Mouse (Mus musculus) neural tube, embryonic 14.5 days (tissue): Measurements from ENCODE around the gene Kbtbd12. TPM values are rescaled to one million over a fixed set of nuclear protein-coding genes. Genes with fewer than 3 reads are reported as not detected.

Source experiments
- ATAC-seq: fragments of 200-750 bp; cut with Nextera tagmentation; 2 replicates; pipeline ENCODE4 v1.8.0; 2017; ENCODE audit warnings: low read depth, mild to moderate bottlenecking, moderate TSS enrichment, moderate library complexity
- H3K27ac ChIP-seq: fragments of 300-500 bp; sonication (generic); 2 replicates; pipeline ENCODE4 v1.5.1; 2014; ENCODE audit warnings: low read depth, mild to moderate bottlenecking, control low read depth, low read length, moderate library complexity, mixed read lengths
- H3K27me3 ChIP-seq: fragments of 300-500 bp; sonication (generic); 2 replicates; pipeline ENCODE4 v1.6.1; 2014; ENCODE audit warnings: low read length; ENCODE audit not compliant: control insufficient read depth, insufficient read depth
- H3K36me3 ChIP-seq: fragments of 300-500 bp; sonication (generic); 2 replicates; pipeline ENCODE4 v1.6.1; 2014; ENCODE audit warnings: low read length, mixed read lengths; ENCODE audit not compliant: control insufficient read depth, insufficient read depth
- H3K4me1 ChIP-seq: fragments of 300-500 bp; sonication (generic); 2 replicates; pipeline ENCODE4 v1.6.1; 2014; ENCODE audit warnings: low read length; ENCODE audit not compliant: control insufficient read depth, insufficient read depth
- H3K4me2 ChIP-seq: fragments of 300-500 bp; sonication (generic); 2 replicates; pipeline ENCODE4 v1.6.1; 2014; ENCODE audit warnings: mild to moderate bottlenecking, low read depth, low read length, control low read depth
- H3K4me3 ChIP-seq: fragments of 300-500 bp; sonication (generic); 2 replicates; pipeline ENCODE4 v1.5.1; 2014; ENCODE audit warnings: low read depth, low read length, control low read depth, mixed read lengths
- H3K9ac ChIP-seq: fragments of 300-500 bp; sonication (generic); replicated peaks from 2 replicates; pipeline ENCODE4 v1.6.1; 2014; ENCODE audit warnings: low read depth, mild to moderate bottlenecking, control low read depth, low read length, mixed read lengths
- H3K9me3 ChIP-seq: fragments of 300-500 bp; sonication (generic); 2 replicates; pipeline ENCODE4 v1.6.1; 2016; ENCODE audit warnings: low read length; ENCODE audit not compliant: control insufficient read depth
- WGBS: fragments of 180-500 bp; shearing (Covaris S2); extraction: QIAGEN DNeasy Blood & Tissue Kit; methylation state at CpG from one replicate; pipeline ENCODE4 v1.1.7; 2014; 5-methylcytosine and 5-hydroxymethylcytosine counted together
- polyA plus RNA-seq: library from polyadenylated mRNA; unstranded; fragments of >200 nt; fragmentation: Nextera tagmentation; extraction: Ambion mirVana; gene quantifications from 2 replicates; pipeline ENCODE4 v1.2.1, GENCODE M21; 2014

Gene Kbtbd12
- polyA plus RNA-seq, 1 experiment from 2014 or later: 0.55 TPM

GRCm38 (mm10) chr6:88523043-88523442, 114.7 kb downstream of the Kbtbd12 start:
- peaks cover 7% of the 10 kb centered on the region for H3K4me1 ChIP-seq
- no peak for ATAC-seq
- WGBS: 80% methylated on average over 3 of the region's 3 CpGs
- no peak overlapping the region for H3K9ac ChIP-seq
- no peaks in the 10 kb centered on the region for H3K27me3 ChIP-seq
- H3K4me3 ChIP-seq: no peak overlapping the region
- H3K4me2 ChIP-seq: no peak overlapping the region
- no peaks in the 10 kb centered on the region for H3K9me3 ChIP-seq
- H3K36me3 ChIP-seq: no peaks in the 10 kb centered on the region
- no peak overlapping the region for H3K27ac ChIP-seq

GRCm38 (mm10) chr6:88522606-88523005, 115.1 kb downstream of the Kbtbd12 start:
- H3K9me3 ChIP-seq: no peaks in the 10 kb centered on the region
- H3K27ac ChIP-seq: no peak overlapping the region
- H3K9ac ChIP-seq: no peak overlapping the region
- H3K4me2 ChIP-seq: no peak overlapping the region
- no peaks in the 10 kb centered on the region for H3K27me3 ChIP-seq
- H3K36me3 ChIP-seq: no peaks in the 10 kb centered on the region
- no peak overlapping the region for H3K4me3 ChIP-seq
- ATAC-seq: no peak
- peaks cover 11% of the 10 kb centered on the region for H3K4me1 ChIP-seq
- WGBS: 81% methylated on average over 3 of the region's 3 CpGs

GRCm38 (mm10) chr6:88521821-88522220, 115.9 kb downstream of the Kbtbd12 start:
- H3K27ac ChIP-seq: no peak overlapping the region
- no peak for ATAC-seq
- H3K36me3 ChIP-seq: no peaks in the 10 kb centered on the region
- no peak overlapping the region for H3K9ac ChIP-seq
- 89% methylated on average over 7 of the region's 7 CpGs for WGBS
- no peaks in the 10 kb centered on the region for H3K27me3 ChIP-seq
- H3K9me3 ChIP-seq: no peaks in the 10 kb centered on the region
- no peak overlapping the region for H3K4me2 ChIP-seq
- H3K4me3 ChIP-seq: no peak overlapping the region
- peaks cover 19% of the 10 kb centered on the region for H3K4me1 ChIP-seq

GRCm38 (mm10) chr6:88518404-88519263, 119.1 kb downstream of the Kbtbd12 start, which contains the start of gene Sec61a1:
TSS of gene Sec61a1 (minus strand) at chr6:88518905.
- WGBS: under 1% methylated on average over 80 of the region's 80 CpGs
- ATAC-seq: peak; percentile 98
- peak within 1 kb of the TSS; percentile 95 for H3K4me3 ChIP-seq
- no peaks in the 10 kb centered on the region for H3K27me3 ChIP-seq
- peak within 1 kb of the TSS; percentile 92 for H3K27ac ChIP-seq
- peak within 1 kb of the TSS; percentile 92 for H3K4me2 ChIP-seq
- H3K9ac ChIP-seq: peak within 1 kb of the TSS; percentile 90
- peaks cover 24% of the 10 kb centered on the region for H3K36me3 ChIP-seq
- H3K9me3 ChIP-seq: no peaks in the 10 kb centered on the region
- peaks cover 21% of the 10 kb centered on the region for H3K4me1 ChIP-seq

- WGBS: 15% methylated on average over 18 of the region's 18 CpGs
- no peaks in the 10 kb centered on the region for H3K9me3 ChIP-seq
These were observed 119.9 kb downstream of the Kbtbd12 start for GRCm38 (mm10) chr6:88517701-88518403.

GRCm38 (mm10) chr6:88516667-88517066, 121.1 kb downstream of the Kbtbd12 start:
- Histone ChIP-seq H3K36me3 (peaks cover 40% of the 10 kb centered on the region), H3K4me3 (no peak overlapping the region), H3K27ac (no peak overlapping the region), H3K9ac (peak overlapping the region; percentile 18; the same call in 1 of the 2 replicates), H3K9me3 (no peaks in the 10 kb centered on the region), H3K4me2 (no peak overlapping the region), H3K4me1 (peaks cover 21% of the 10 kb centered on the region), H3K27me3 (no peaks in the 10 kb centered on the region)
- ATAC-seq: no peak
- WGBS: 85% methylated on average over 5 of the region's 5 CpGs

More at GRCm38 (mm10) chr6:88517701-88518403, 119.9 kb downstream of the Kbtbd12 start:
- Histone ChIP-seq H3K36me3 (peaks cover 28% of the 10 kb centered on the region), H3K4me2 (peak overlapping the region; percentile 91), H3K27me3 (no peaks in the 10 kb centered on the region), H3K4me1 (peaks cover 21% of the 10 kb centered on the region), H3K9ac (peak overlapping the region; percentile 90), H3K4me3 (peak overlapping the region; percentile 95), H3K27ac (peak overlapping the region; percentile 92; the same call in 1 of the 2 replicates)
- no peak for ATAC-seq

- no peak for ATAC-seq
- 83% methylated on average over 8 of the region's 8 CpGs for WGBS
- H3K36me3 ChIP-seq: peaks cover 47% of the 10 kb centered on the region
These were observed 121.8 kb downstream of the Kbtbd12 start for GRCm38 (mm10) chr6:88515971-88516370.

GRCm38 (mm10) chr6:88514546-88514945, 123.2 kb downstream of the Kbtbd12 start:
- peaks cover 59% of the 10 kb centered on the region for H3K36me3 ChIP-seq
- ATAC-seq: no peak
- 93% methylated on average over 4 of the region's 4 CpGs for WGBS

More at GRCm38 (mm10) chr6:88515971-88516370, 121.8 kb downstream of the Kbtbd12 start:
- Histone ChIP-seq H3K4me2 (no peak overlapping the region), H3K9me3 (no peaks in the 10 kb centered on the region), H3K4me3 (no peak overlapping the region), H3K27me3 (no peaks in the 10 kb centered on the region), H3K9ac (no peak overlapping the region), H3K4me1 (peaks cover 21% of the 10 kb centered on the region), H3K27ac (no peak overlapping the region)

GRCm38 (mm10) chr6:88513984-88514383, 123.8 kb downstream of the Kbtbd12 start:
- Histone ChIP-seq H3K9ac (no peak overlapping the region), H3K4me2 (no peak overlapping the region), H3K27me3 (no peaks in the 10 kb centered on the region), H3K4me3 (no peak overlapping the region), H3K4me1 (peaks cover 15% of the 10 kb centered on the region), H3K27ac (no peak overlapping the region), H3K36me3 (peaks cover 64% of the 10 kb centered on the region), H3K9me3 (no peaks in the 10 kb centered on the region)
- WGBS: 94% methylated on average over 8 of the region's 8 CpGs
- ATAC-seq: no peak

More at GRCm38 (mm10) chr6:88514546-88514945, 123.2 kb downstream of the Kbtbd12 start:
- Histone ChIP-seq H3K4me3 (no peak overlapping the region), H3K4me1 (peaks cover 18% of the 10 kb centered on the region), H3K9me3 (no peaks in the 10 kb centered on the region), H3K27me3 (no peaks in the 10 kb centered on the region), H3K4me2 (no peak overlapping the region), H3K27ac (no peak overlapping the region), H3K9ac (no peak overlapping the region)
